Mouse (Mus musculus) lung, postnatal 0 days (tissue): ENCODE results near the gene Trim61.

Experiments
- CTCF ChIP-seq: IDR thresholded peaks from 2 replicates; pipeline ENCODE4 v1.5.1; 2016; ENCODE audit warnings: antibody characterized with exemption, mild to moderate bottlenecking
- EP300 ChIP-seq: IDR thresholded peaks from 2 replicates; pipeline ENCODE4 v1.6.1; 2016; ENCODE audit warnings: antibody characterized with exemption, mild to moderate bottlenecking, control low read depth

- TF ChIP-seq EP300 (no peak), CTCF (no peak)
Observed at GRCm38 (mm10) chr8:65067694-65068472, 49.6 kb upstream of the Trim61 start.
